Mouse (Mus musculus): ENCODE measurements around the gene Gm44503.

The Gm44503 gene

GRCm38 (mm10) chr9:73031421-73031820 lies 72.8 kb downstream of the Gm44503 start:
- no peak for DNase-seq

- DNase-seq, result no peak
These were observed 74.8 kb downstream of the Gm44503 start for GRCm38 (mm10) chr9:73033406-73033805.

GRCm38 (mm10) chr9:73039222-73039945 lies 80.7 kb downstream of the Gm44503 start:
- peak; percentile 95 for DNase-seq

- no peak for DNase-seq
These were observed 81.4 kb downstream of the Gm44503 start, which contains the start of gene Pigb for GRCm38 (mm10) chr9:73040080-73040479. Gene Pigb (minus strand): TSS chr9:73040378.

- DNase-seq, result peak; percentile 90
These were observed 85.8 kb downstream of the Gm44503 start, which contains the start of gene Rab27a for GRCm38 (mm10) chr9:73044146-73045079. Gene Rab27a (plus strand): TSS chr9:73044854.

GRCm38 (mm10) chr9:73045204-73045603 lies 86.6 kb downstream of the Gm44503 start:
- DNase-seq, result peak; percentile 29

GRCm38 (mm10) chr9:73045711-73046110 lies 87.1 kb downstream of the Gm44503 start:
- no peak for DNase-seq

- DNase-seq, result no peak
These were observed 89.3 kb downstream of the Gm44503 start for GRCm38 (mm10) chr9:73047906-73048305.

- DNase-seq, result no peak
These were observed 90.3 kb downstream of the Gm44503 start for GRCm38 (mm10) chr9:73048927-73049326.

- no peak for DNase-seq
These were observed 91.2 kb downstream of the Gm44503 start for GRCm38 (mm10) chr9:73049833-73050232.

- DNase-seq, result no peak
These were observed 92.0 kb downstream of the Gm44503 start for GRCm38 (mm10) chr9:73050606-73051005.

- no peak for DNase-seq
These were observed 96.8 kb downstream of the Gm44503 start for GRCm38 (mm10) chr9:73055441-73055911.

GRCm38 (mm10) chr9:73059224-73059623 lies 100.6 kb downstream of the Gm44503 start:
- DNase-seq, result no peak

- no peak for DNase-seq
These were observed 105.1 kb downstream of the Gm44503 start for GRCm38 (mm10) chr9:73063621-73064290.
